Mouse (Mus musculus) erythroblast, adult 5-6 weeks (primary cell): ENCODE data around the gene Lztr1. TPM values are rescaled to one million over a fixed set of nuclear protein-coding genes. Genes with fewer than 3 reads are reported as not detected.
"Not testable (repeated sequence)": the region's sequence is repeated elsewhere in the genome, so short reads cannot be mapped to it uniquely, and the experiment has no call there.

Experiments
- ATAC-seq: replicated peaks from 2 replicates; pipeline ENCODE4 v1.8.0; 2016; ENCODE audit warnings: moderate number of reproducible peaks, mild to moderate bottlenecking, moderate TSS enrichment, inconsistent platforms; ENCODE audit not compliant: poor library complexity, low FRiP score, severe bottlenecking
- total RNA-seq, 2 experiments: library from RNA; stranded (forward) in 1 of 2; stranded (reverse) in 1 of 2; fragments of 150-400 nt in 1 of 2; fragments of 200-764, 138-1000 nt in 1 of 2; gene quantifications; 2 replicates each; pipeline versions ENCODE4 v1.2.3 to v1.2.4; 2015 to 2017; ENCODE audit warnings: low replicate concordance in 2 of 2

Gene Lztr1
- total RNA-seq, 2 experiments from 2014 or later = 5.2 to 10.3 TPM

GRCm38 (mm10) chr16:17553910-17554685 is 45.6 kb downstream of the Lztr1 start:
- peak; percentile 77 for ATAC-seq

GRCm38 (mm10) chr16:17554702-17555101 is 46.2 kb downstream of the Lztr1 start:
- not testable (repeated sequence) for ATAC-seq

- no peak for ATAC-seq
Observed at GRCm38 (mm10) chr16:17556180-17556579, 47.7 kb downstream of the Lztr1 start.

- no peak for ATAC-seq
Observed at GRCm38 (mm10) chr16:17556907-17557306, 48.4 kb downstream of the Lztr1 start.

- peak; percentile 79 for ATAC-seq
Observed at GRCm38 (mm10) chr16:17557947-17558480, 49.5 kb downstream of the Lztr1 start.

GRCm38 (mm10) chr16:17558811-17559210 is 50.3 kb downstream of the Lztr1 start:
- no peak for ATAC-seq

GRCm38 (mm10) chr16:17559396-17560027 is 51.0 kb downstream of the Lztr1 start:
- no peak for ATAC-seq

- ATAC-seq = no peak
Observed at GRCm38 (mm10) chr16:17561128-17561750, 52.8 kb downstream of the Lztr1 start, which contains the start of gene Lrrc74b. Gene Lrrc74b, minus strand, starts transcription at chr16:17561247.

- no peak for ATAC-seq
Observed at GRCm38 (mm10) chr16:17561751-17562208, 53.3 kb downstream of the Lztr1 start, which contains the start of gene P2rx6. Gene P2rx6, plus strand, starts transcription at chr16:17561885.

GRCm38 (mm10) chr16:17563580-17563979 is 55.1 kb downstream of the Lztr1 start:
- ATAC-seq = no peak

- ATAC-seq = no peak
Observed at GRCm38 (mm10) chr16:17564221-17564620, 55.7 kb downstream of the Lztr1 start.

- ATAC-seq = no peak
Observed at GRCm38 (mm10) chr16:17564771-17565170, 56.3 kb downstream of the Lztr1 start.

GRCm38 (mm10) chr16:17566186-17566585 is 57.7 kb downstream of the Lztr1 start:
- no peak for ATAC-seq

Other genes starting within 250 kb of the Lztr1 start
- gene Tmem191c, start 232.6 kb upstream of the Lztr1 start, total RNA-seq (2015; ENCODE audit: low replicate concordance) = 6.7 TPM in 1 of 2 replicates, not detected in the other
- 2.1 TPM in 1 of 2 replicates, not detected in the other for gene Tmem191c, start 232.6 kb upstream of the Lztr1 start, total RNA-seq (2017; ENCODE audit: low replicate concordance)
- not detected in 2 replicates for gene Serpind1, start 177.3 kb upstream of the Lztr1 start, total RNA-seq (2015; ENCODE audit: low replicate concordance)
- gene Serpind1, start 177.3 kb upstream of the Lztr1 start, total RNA-seq (2017; ENCODE audit: low replicate concordance) = not detected in 2 replicates
- gene Snap29, start 102.7 kb upstream of the Lztr1 start, total RNA-seq (2015; ENCODE audit: low replicate concordance) = 18.1 and 28.8 TPM in 2 replicates
- 27.6 and 29.0 TPM in 2 replicates for gene Snap29, start 102.7 kb upstream of the Lztr1 start, total RNA-seq (2017; ENCODE audit: low replicate concordance)
- gene Pi4ka, start 102.4 kb upstream of the Lztr1 start, total RNA-seq (2015; ENCODE audit: low replicate concordance) = 9.8 and 30.9 TPM in 2 replicates
- gene Pi4ka, start 102.4 kb upstream of the Lztr1 start, total RNA-seq (2017; ENCODE audit: low replicate concordance) = 9.6 and 17.4 TPM in 2 replicates
- 7.7 and 16.3 TPM in 2 replicates for gene Crkl, start 56.7 kb upstream of the Lztr1 start, total RNA-seq (2015; ENCODE audit: low replicate concordance)
- gene Crkl, start 56.7 kb upstream of the Lztr1 start, total RNA-seq (2017; ENCODE audit: low replicate concordance) = 8.1 and 16.1 TPM in 2 replicates
- gene Aifm3, start 19.1 kb upstream of the Lztr1 start, total RNA-seq (2015; ENCODE audit: low replicate concordance) = not detected in 2 replicates
- gene Aifm3, start 19.1 kb upstream of the Lztr1 start, total RNA-seq (2017; ENCODE audit: low replicate concordance) = not detected in 2 replicates
- gene Thap7, start 22.4 kb downstream of the Lztr1 start, total RNA-seq (2015; ENCODE audit: low replicate concordance) = 9.8 and 11.9 TPM in 2 replicates
- gene Thap7, start 22.4 kb downstream of the Lztr1 start, total RNA-seq (2017; ENCODE audit: low replicate concordance) = 3.8 and 7.7 TPM in 2 replicates
- gene Lrrc74b, start 52.6 kb downstream of the Lztr1 start, total RNA-seq (2015; ENCODE audit: low replicate concordance) = not detected in 2 replicates
- gene Lrrc74b, start 52.6 kb downstream of the Lztr1 start, total RNA-seq (2017; ENCODE audit: low replicate concordance) = not detected in 2 replicates
- not detected in 2 replicates for gene P2rx6, start 53.2 kb downstream of the Lztr1 start, total RNA-seq (2015; ENCODE audit: low replicate concordance)
- not detected in 2 replicates for gene P2rx6, start 53.2 kb downstream of the Lztr1 start, total RNA-seq (2017; ENCODE audit: low replicate concordance)
- 0.38 and 0.42 TPM in 2 replicates for gene Slc7a4, start 74.5 kb downstream of the Lztr1 start, total RNA-seq (2015; ENCODE audit: low replicate concordance)
- gene Slc7a4, start 74.5 kb downstream of the Lztr1 start, total RNA-seq (2017; ENCODE audit: low replicate concordance) = 0.84 and 7.1 TPM in 2 replicates
- 9.6 and 20.5 TPM in 2 replicates for gene Smpd4, start 110.7 kb downstream of the Lztr1 start, total RNA-seq (2015; ENCODE audit: low replicate concordance)
- gene Smpd4, start 110.7 kb downstream of the Lztr1 start, total RNA-seq (2017; ENCODE audit: low replicate concordance) = 14.6 and 19.2 TPM in 2 replicates
- not detected in 2 replicates for gene Ccdc74a, start 137.8 kb downstream of the Lztr1 start, total RNA-seq (2015; ENCODE audit: low replicate concordance)
- 0.60 and 1.7 TPM in 2 replicates for gene Ccdc74a, start 137.8 kb downstream of the Lztr1 start, total RNA-seq (2017; ENCODE audit: low replicate concordance)
- 15.5 and 30.0 TPM in 2 replicates for gene Med15, start 224.2 kb downstream of the Lztr1 start, total RNA-seq (2015; ENCODE audit: low replicate concordance)
- gene Med15, start 224.2 kb downstream of the Lztr1 start, total RNA-seq (2017; ENCODE audit: low replicate concordance) = 16.7 and 20.7 TPM in 2 replicates